Mouse (Mus musculus): ENCODE results near the gene H2-DMb2.

GRCm38 (mm10) chr17:34123518-34123917 lies 19.6 kb upstream of the H2-DMb2 start:
- TF ChIP-seq POLR2A (IDR thresholded peaks at IDR 0.05; ENCODE audit: extremely low read depth, insufficient read depth, low read length) = no peak
- no peak for TF ChIP-seq CTCF (IDR thresholded peaks at IDR 0.05; ENCODE audit: extremely low read depth, insufficient read depth, low read length)

All from cortical plate, adult 2 months (tissue).